Mouse (Mus musculus) lung, postnatal 0 days (tissue): Measurements from ENCODE around the gene B9d2.

Source experiments
- CTCF ChIP-seq: IDR thresholded peaks from 2 replicates; pipeline ENCODE4 v1.5.1; 2016; ENCODE audit warnings: antibody characterized with exemption, mild to moderate bottlenecking
- EP300 ChIP-seq: IDR thresholded peaks from 2 replicates; pipeline ENCODE4 v1.6.1; 2016; ENCODE audit warnings: antibody characterized with exemption, mild to moderate bottlenecking, control low read depth

DNA sequence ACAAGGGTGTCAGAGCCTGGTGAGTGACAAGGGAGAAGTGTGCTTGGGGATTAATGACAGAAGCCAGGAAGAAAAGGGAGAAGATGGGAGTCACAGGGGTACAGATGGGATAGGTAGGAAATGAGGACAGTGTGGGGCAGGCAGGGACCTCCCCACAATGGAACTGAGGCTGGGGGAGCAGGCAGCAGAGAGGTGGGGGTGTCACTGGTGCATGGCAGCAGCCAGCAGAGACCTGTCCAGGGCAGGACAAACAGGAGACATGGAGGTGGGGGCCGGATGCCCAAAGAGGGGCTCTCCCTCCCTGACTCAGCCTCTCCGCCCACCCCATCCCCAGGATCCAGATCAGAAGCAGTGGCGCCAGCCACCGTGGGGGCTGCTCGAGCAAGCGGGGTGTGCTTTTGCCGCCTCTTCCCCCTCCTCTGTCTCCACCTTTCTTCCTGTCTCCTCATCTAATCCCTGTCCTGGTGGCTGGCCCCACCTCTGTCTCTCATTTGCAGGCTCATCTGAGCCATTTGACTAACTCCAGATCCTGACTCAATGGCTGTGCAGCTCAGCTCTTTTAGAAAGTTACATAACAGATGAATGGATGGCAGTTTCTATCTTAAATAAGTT is 30.0 kb downstream of the B9d2 start:
- TF ChIP-seq CTCF, result no peak
- TF ChIP-seq EP300, result no peak
